Mouse (Mus musculus): ENCODE measurements around the gene Gm7324. TPM values are rescaled to one million over a fixed set of nuclear protein-coding genes. Genes with fewer than 3 reads are reported as not detected.
"Not testable (repeated sequence)": the region's sequence is repeated elsewhere in the genome, so short reads cannot be mapped to it uniquely, and the experiment has no call there.

Gene Gm7324
- 1.5 and 2.2 TPM in 2 replicates for polyA plus RNA-seq (2014; fragmentation: Nextera tagmentation; extraction: Ambion mirVana)

DNA sequence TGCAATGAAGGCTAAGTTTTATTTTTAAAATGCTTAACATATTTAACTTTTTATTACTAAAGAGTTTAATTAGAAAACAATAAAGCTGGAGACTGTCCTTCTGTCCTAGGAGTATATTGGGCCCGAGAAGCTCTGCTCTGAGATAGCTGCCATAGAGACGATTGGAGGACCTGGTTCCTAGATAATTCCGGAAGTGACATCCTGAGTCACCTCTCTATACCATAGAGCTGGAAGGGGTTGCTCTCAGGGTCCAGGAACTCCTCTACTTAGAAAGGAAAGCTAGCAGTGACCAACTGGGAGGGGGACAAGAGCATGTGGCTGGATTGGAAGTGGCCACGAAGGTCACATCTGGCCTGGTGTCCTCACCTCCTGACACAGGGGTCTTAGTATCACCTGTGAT is at the start of gene Gm7324:
Gene Gm7324 (plus strand): TSS at position 208 of the 400 bp plus-strand sequence.
- not testable (repeated sequence) for ATAC-seq; H3K36me3 ChIP-seq (ENCODE audit: control insufficient read depth, insufficient read depth, low read length); H3K27ac ChIP-seq (ENCODE audit: low read depth, low read length); H3K9ac ChIP-seq (ENCODE audit: low read length); H3K27me3 ChIP-seq (replicated peaks; ENCODE audit: control insufficient read depth, insufficient read depth, low read length); H3K4me3 ChIP-seq (ENCODE audit: low read depth, low read length); H3K4me1 ChIP-seq (ENCODE audit: control insufficient read depth, insufficient read depth, low read length); DNase-seq (ENCODE audit: low spot score); H3K4me2 ChIP-seq (ENCODE audit: low read length); H3K9me3 ChIP-seq (replicated peaks; ENCODE audit: control insufficient read depth, low read length)
- 89% methylated on average over 4 of the region's 4 CpGs for WGBS

DNA sequence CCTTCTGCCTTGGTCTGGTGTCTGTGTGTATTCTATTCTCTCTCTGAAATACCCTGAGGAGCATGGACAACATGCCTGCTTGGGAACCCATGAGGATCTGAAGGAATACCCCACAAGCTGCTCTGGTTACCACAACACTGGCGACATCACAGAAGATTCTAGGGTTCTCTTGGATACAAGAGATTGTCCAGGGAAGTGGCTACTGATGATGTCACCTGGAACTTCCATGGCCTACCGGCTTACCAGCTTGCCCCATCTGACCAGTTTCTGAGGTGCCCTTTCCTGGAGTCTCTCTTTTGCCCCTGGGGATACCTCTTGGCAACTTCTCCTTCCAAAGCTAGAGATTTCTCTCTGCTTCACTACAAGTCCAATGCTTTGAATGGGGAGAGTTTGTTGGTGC is 20.5 kb upstream of the Gm7324 start, which contains the start of gene Gm8165:
Gene Gm8165 (minus strand): TSS at position 101 of the 400 bp plus-strand sequence.
- DNase-seq (ENCODE audit: low spot score); H3K27me3 ChIP-seq (replicated peaks; ENCODE audit: control insufficient read depth, insufficient read depth, low read length); H3K27ac ChIP-seq (ENCODE audit: low read depth, low read length); H3K4me2 ChIP-seq (ENCODE audit: low read length); H3K36me3 ChIP-seq (ENCODE audit: control insufficient read depth, insufficient read depth, low read length); ATAC-seq; H3K9ac ChIP-seq (ENCODE audit: low read length); H3K9me3 ChIP-seq (replicated peaks; ENCODE audit: control insufficient read depth, low read length); H3K4me1 ChIP-seq (ENCODE audit: control insufficient read depth, insufficient read depth, low read length); H3K4me3 ChIP-seq (ENCODE audit: low read depth, low read length): not testable (repeated sequence)
- WGBS, result no CpG with 5 or more reads among the region's 2 CpGs

DNA sequence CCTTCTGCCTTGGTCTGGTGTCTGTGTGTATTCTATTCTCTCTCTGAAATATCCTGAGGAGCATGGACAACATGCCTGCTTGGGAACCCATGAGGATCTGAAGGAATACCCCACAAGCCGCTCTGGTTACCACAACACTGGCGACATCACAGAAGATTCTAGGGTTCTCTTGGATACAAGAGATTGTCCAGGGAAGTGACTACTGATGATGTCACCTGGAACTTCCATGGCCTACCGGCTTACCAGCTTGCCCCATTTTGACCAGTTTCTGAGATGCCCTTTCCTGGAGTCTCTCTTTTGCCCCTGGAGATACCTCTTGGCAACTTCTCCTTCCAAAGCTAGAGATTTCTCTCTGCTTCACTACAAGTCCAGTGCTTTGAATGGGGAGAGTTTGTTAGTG is 29.8 kb downstream of the Gm7324 start, which contains the start of gene Gm16506:
Gene Gm16506 (minus strand): TSS at position 101 of the 400 bp plus-strand sequence.
- H3K27ac ChIP-seq (ENCODE audit: low read depth, low read length); H3K9ac ChIP-seq (ENCODE audit: low read length); H3K4me3 ChIP-seq (ENCODE audit: low read depth, low read length); H3K9me3 ChIP-seq (replicated peaks; ENCODE audit: control insufficient read depth, low read length); H3K27me3 ChIP-seq (replicated peaks; ENCODE audit: control insufficient read depth, insufficient read depth, low read length); H3K4me1 ChIP-seq (ENCODE audit: control insufficient read depth, insufficient read depth, low read length); ATAC-seq; H3K4me2 ChIP-seq (ENCODE audit: low read length); H3K36me3 ChIP-seq (ENCODE audit: control insufficient read depth, insufficient read depth, low read length); DNase-seq (ENCODE audit: low spot score): not testable (repeated sequence)
- WGBS, result 94% methylated on average over 1 of the region's 3 CpGs

DNA sequence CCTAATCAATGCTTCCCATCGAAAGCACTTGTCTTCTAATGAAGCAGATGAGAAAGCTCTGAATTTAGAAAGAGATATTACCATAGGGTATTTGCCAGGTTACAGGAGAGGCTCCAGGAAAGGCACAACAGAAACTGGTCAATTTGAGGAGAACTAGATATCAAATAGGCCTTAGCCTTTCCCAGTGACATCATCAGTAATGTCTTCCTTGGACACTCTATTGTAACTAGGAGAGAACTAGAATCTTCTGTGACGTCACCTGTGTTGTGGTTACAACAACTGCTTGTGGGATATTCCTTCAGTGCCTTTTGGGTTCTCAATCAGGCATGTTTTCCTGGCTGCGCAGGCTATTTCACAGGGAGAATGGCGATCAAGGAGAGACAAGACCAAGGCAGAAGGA is 49.9 kb downstream of the Gm7324 start, which contains the start of gene Gm6526:
Gene Gm6526 (plus strand): TSS at position 301 of the 400 bp plus-strand sequence.
- WGBS, result 83% methylated on average over 4 of the region's 4 CpGs

More for the DNA sequence above, 49.9 kb downstream of the Gm7324 start, which contains the start of gene Gm6526:
- not testable (repeated sequence) for H3K27me3 ChIP-seq (replicated peaks; ENCODE audit: control insufficient read depth, insufficient read depth, low read length); H3K4me3 ChIP-seq (ENCODE audit: low read depth, low read length); ATAC-seq; H3K4me2 ChIP-seq (ENCODE audit: low read length); DNase-seq (ENCODE audit: low spot score); H3K9ac ChIP-seq (ENCODE audit: low read length); H3K27ac ChIP-seq (ENCODE audit: low read depth, low read length); H3K9me3 ChIP-seq (replicated peaks; ENCODE audit: control insufficient read depth, low read length); H3K4me1 ChIP-seq (ENCODE audit: control insufficient read depth, insufficient read depth, low read length); H3K36me3 ChIP-seq (ENCODE audit: control insufficient read depth, insufficient read depth, low read length)

Other genes starting within 250 kb of the Gm7324 start
- not detected in 2 replicates for gene Gm5799, start 154.3 kb upstream of the Gm7324 start, polyA plus RNA-seq (2014; fragmentation: Nextera tagmentation; extraction: Ambion mirVana)
- not detected in 2 replicates for gene Gm17654, start 118.7 kb upstream of the Gm7324 start, polyA plus RNA-seq (2014; fragmentation: Nextera tagmentation; extraction: Ambion mirVana)
- gene Gm10375, start 89.8 kb upstream of the Gm7324 start, polyA plus RNA-seq (2014; fragmentation: Nextera tagmentation; extraction: Ambion mirVana), result not detected in 2 replicates
- not detected in 2 replicates for gene Gm8165, start 20.6 kb upstream of the Gm7324 start, polyA plus RNA-seq (2014; fragmentation: Nextera tagmentation; extraction: Ambion mirVana)
- gene Gm16506, start 29.7 kb downstream of the Gm7324 start, polyA plus RNA-seq (2014; fragmentation: Nextera tagmentation; extraction: Ambion mirVana), result not detected in 2 replicates
- not detected in 2 replicates for gene Gm6526, start 50.0 kb downstream of the Gm7324 start, polyA plus RNA-seq (2014; fragmentation: Nextera tagmentation; extraction: Ambion mirVana)
- not detected in 2 replicates for gene Gm8180, start 86.9 kb downstream of the Gm7324 start, polyA plus RNA-seq (2014; fragmentation: Nextera tagmentation; extraction: Ambion mirVana)
- not detected in 2 replicates for gene Ear1, start 177.7 kb downstream of the Gm7324 start, polyA plus RNA-seq (2014; fragmentation: Nextera tagmentation; extraction: Ambion mirVana)
- not detected in 2 replicates for gene Ear10, start 225.7 kb downstream of the Gm7324 start, polyA plus RNA-seq (2014; fragmentation: Nextera tagmentation; extraction: Ambion mirVana)
- 6.0 and 6.2 TPM in 2 replicates for gene Gm8113, start 227.6 kb downstream of the Gm7324 start, polyA plus RNA-seq (2014; fragmentation: Nextera tagmentation; extraction: Ambion mirVana)

Data from forebrain, embryonic 14.5 days (tissue).